Mouse (Mus musculus) embryonic fibroblast, embryonic 13.5 days (primary cell): ENCODE data around the gene Dnajc6.

Source experiments
- CTCF ChIP-seq: IDR thresholded peaks from 2 replicates; pipeline ENCODE4 v1.5.1; 2011; ENCODE audit warnings: mild to moderate bottlenecking, control low read depth, low read length, moderate library complexity, borderline replicate concordance; ENCODE audit not compliant: insufficient read depth
- POLR2A ChIP-seq: IDR thresholded peaks from 2 replicates; pipeline ENCODE4 v1.6.1; 2011; ENCODE audit warnings: low read depth, mild to moderate bottlenecking, control low read depth, low read length, moderate library complexity

- no peak for TF ChIP-seq CTCF
- TF ChIP-seq POLR2A, result no peak
These were observed 47.7 kb upstream of the Dnajc6 start for GRCm38 (mm10) chr4:101448701-101449100.
